Mouse (Mus musculus): ENCODE measurements around the gene Usp47. TPM values are rescaled to one million over a fixed set of nuclear protein-coding genes. Genes with fewer than 3 reads are reported as not detected.

Gene Usp47
- total and polyA plus RNA-seq, 3 experiments, result 15.7 to 90.2 (median 78.0) TPM

- Histone ChIP-seq H3K4me1 (ENCODE audit: control insufficient read depth, insufficient read depth, low read length) (peaks cover 9% of the 10 kb centered on the region), H3K79me2 (replicated peaks; ENCODE audit: control insufficient read depth, insufficient read depth, low read length) (peaks cover 10% of the 10 kb centered on the region), H3K27ac (peak overlapping the region; percentile 7; the same call in 1 of the 2 replicates), H3K9ac (ENCODE audit: low read depth, low read length) (no peak overlapping the region), H3K36me3 (ENCODE audit: control insufficient read depth, insufficient read depth, low read length) (peaks cover 24% of the 10 kb centered on the region), H3K4me3 (no peak overlapping the region), H3K27me3 (ENCODE audit: control insufficient read depth, insufficient read depth, low read length) (no peaks in the 10 kb centered on the region)
- DNase-seq, result no peak
- no peak for TF ChIP-seq POLR2A (IDR thresholded peaks at IDR 0.05; ENCODE audit: insufficient read depth, low read depth, low read length)
- no peak for TF ChIP-seq CTCF (IDR thresholded peaks at IDR 0.05)
- TF ChIP-seq EP300 (IDR thresholded peaks at IDR 0.05; ENCODE audit: insufficient read depth, low read depth, low read length), result no peak
- intact Hi-C loops (cut with DNase I), result no loop called here
Measured at GRCm38 (mm10) chr7:112040271-112040670, 17.0 kb downstream of the Usp47 start.

GRCm38 (mm10) chr7:112042758-112043157, 19.5 kb downstream of the Usp47 start:
- 0% methylated on average over 2 of the region's 2 CpGs for WGBS
- no peak for DNase-seq
- intact Hi-C loops (cut with DNase I), result no loop called here
- Histone ChIP-seq H3K4me1 (ENCODE audit: control insufficient read depth, insufficient read depth, low read length) (peaks cover 7% of the 10 kb centered on the region), H3K9ac (ENCODE audit: low read depth, low read length) (no peak overlapping the region), H3K4me3 (no peak overlapping the region), H3K36me3 (ENCODE audit: control insufficient read depth, insufficient read depth, low read length) (peaks cover 18% of the 10 kb centered on the region), H3K79me2 (replicated peaks; ENCODE audit: control insufficient read depth, insufficient read depth, low read length) (peaks cover 9% of the 10 kb centered on the region), H3K27me3 (ENCODE audit: control insufficient read depth, insufficient read depth, low read length) (no peaks in the 10 kb centered on the region), H3K27ac (peak overlapping the region; percentile 6; the same call in 1 of the 2 replicates)
- no peak for TF ChIP-seq CTCF (IDR thresholded peaks at IDR 0.05)
- no peak for TF ChIP-seq EP300 (IDR thresholded peaks at IDR 0.05; ENCODE audit: insufficient read depth, low read depth, low read length)
- no peak for TF ChIP-seq POLR2A (IDR thresholded peaks at IDR 0.05; ENCODE audit: insufficient read depth, low read depth, low read length)

- WGBS, result 93% methylated on average over 1 of the region's 1 CpGs
- Histone ChIP-seq H3K9ac (ENCODE audit: low read depth, low read length) (no peak overlapping the region), H3K36me3 (ENCODE audit: control insufficient read depth, insufficient read depth, low read length) (peaks cover 11% of the 10 kb centered on the region), H3K4me1 (ENCODE audit: control insufficient read depth, insufficient read depth, low read length) (peaks cover 5% of the 10 kb centered on the region), H3K4me3 (no peak overlapping the region), H3K79me2 (replicated peaks; ENCODE audit: control insufficient read depth, insufficient read depth, low read length) (peaks cover 5% of the 10 kb centered on the region), H3K27me3 (ENCODE audit: control insufficient read depth, insufficient read depth, low read length) (no peaks in the 10 kb centered on the region), H3K27ac (no peak overlapping the region)
- TF ChIP-seq EP300 (IDR thresholded peaks at IDR 0.05; ENCODE audit: insufficient read depth, low read depth, low read length) (no peak), CTCF (IDR thresholded peaks at IDR 0.05) (no peak)
- no peak for DNase-seq
- intact Hi-C loops (cut with DNase I), result no loop called here
Measured at GRCm38 (mm10) chr7:112045249-112045648, 21.9 kb downstream of the Usp47 start.

DNA sequence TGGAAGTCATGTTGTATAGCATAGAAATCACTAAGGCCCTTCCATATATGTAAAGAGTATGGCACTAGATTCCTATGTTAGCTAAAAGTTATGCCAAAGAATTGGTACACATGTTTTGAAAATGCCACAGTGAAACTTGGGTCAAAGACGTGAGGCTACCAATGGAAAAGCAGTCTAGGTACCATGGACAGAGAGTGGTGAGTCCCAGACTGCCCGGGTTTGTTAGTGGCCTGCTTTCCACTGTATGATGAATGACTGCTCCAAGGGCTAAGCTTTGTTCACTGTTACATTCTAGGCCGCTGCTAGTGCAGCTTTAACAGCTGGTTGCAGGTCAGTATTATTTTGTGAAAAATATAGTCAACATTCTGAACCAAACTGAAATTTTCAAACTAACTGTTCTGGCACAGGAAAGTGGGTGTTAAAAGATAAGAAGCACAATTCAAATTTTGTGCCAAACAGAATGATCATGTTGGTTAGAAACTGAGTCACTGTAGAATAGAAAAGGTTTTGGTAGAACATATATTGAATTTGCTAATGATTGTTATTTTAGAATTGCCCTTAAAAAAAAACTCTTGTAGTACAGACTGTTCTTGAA, 22.6 kb downstream of the Usp47 start:
- Histone ChIP-seq H3K4me3 (no peak overlapping the region), H3K4me1 (ENCODE audit: control insufficient read depth, insufficient read depth, low read length) (peaks cover 4% of the 10 kb centered on the region), H3K9ac (ENCODE audit: low read depth, low read length) (no peak overlapping the region), H3K79me2 (replicated peaks; ENCODE audit: control insufficient read depth, insufficient read depth, low read length) (peaks cover 3% of the 10 kb centered on the region), H3K27me3 (ENCODE audit: control insufficient read depth, insufficient read depth, low read length) (no peaks in the 10 kb centered on the region), H3K36me3 (ENCODE audit: control insufficient read depth, insufficient read depth, low read length) (peaks cover 10% of the 10 kb centered on the region), H3K27ac (no peak overlapping the region)
- DNase-seq, result no peak
- 55% methylated on average over 3 of the region's 3 CpGs for WGBS
- no peak for TF ChIP-seq CTCF (IDR thresholded peaks at IDR 0.05)
- no peak for TF ChIP-seq POLR2A (IDR thresholded peaks at IDR 0.05; ENCODE audit: insufficient read depth, low read depth, low read length)
- TF ChIP-seq EP300 (IDR thresholded peaks at IDR 0.05; ENCODE audit: insufficient read depth, low read depth, low read length), result no peak
- intact Hi-C loops (cut with DNase I), result no loop called here

DNA sequence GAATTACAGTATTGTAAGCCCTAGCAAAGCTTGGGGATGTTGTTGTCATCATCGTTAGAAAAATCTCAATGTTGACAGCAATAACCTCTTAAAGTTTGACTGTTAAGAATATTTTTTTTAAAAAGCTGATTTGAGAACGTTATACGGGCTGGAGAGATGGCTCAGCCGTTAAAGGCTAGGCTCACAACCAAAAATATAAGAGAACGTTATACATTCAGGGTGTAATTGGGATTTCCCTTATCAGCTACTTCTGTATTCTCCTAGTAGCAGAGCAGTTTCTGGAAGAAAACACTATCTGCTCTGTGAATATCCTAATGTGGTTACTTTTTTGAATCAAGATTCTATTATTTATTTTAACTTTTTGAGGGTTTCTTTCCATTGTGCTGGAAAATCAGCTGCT, 25.3 kb downstream of the Usp47 start:
- peaks cover 7% of the 10 kb centered on the region for H3K36me3 ChIP-seq (ENCODE audit: control insufficient read depth, insufficient read depth, low read length)
- no peak overlapping the region for H3K4me3 ChIP-seq
- intact Hi-C loops (cut with DNase I), result no loop called here
- no peak overlapping the region for H3K9ac ChIP-seq (ENCODE audit: low read depth, low read length)
- H3K4me1 ChIP-seq (ENCODE audit: control insufficient read depth, insufficient read depth, low read length), result no peaks in the 10 kb centered on the region; the same call in none of the 2 replicates
- no peak for DNase-seq
- 82% methylated on average over 5 of the region's 5 CpGs for WGBS
- no peak overlapping the region for H3K27ac ChIP-seq
- H3K27me3 ChIP-seq (ENCODE audit: control insufficient read depth, insufficient read depth, low read length), result no peaks in the 10 kb centered on the region
- TF ChIP-seq EP300 (IDR thresholded peaks at IDR 0.05; ENCODE audit: insufficient read depth, low read depth, low read length) (no peak), POLR2A (IDR thresholded peaks at IDR 0.05; ENCODE audit: insufficient read depth, low read depth, low read length) (no peak), CTCF (IDR thresholded peaks at IDR 0.05) (no peak)
- no peaks in the 10 kb centered on the region for H3K79me2 ChIP-seq (replicated peaks; ENCODE audit: control insufficient read depth, insufficient read depth, low read length)

DNA sequence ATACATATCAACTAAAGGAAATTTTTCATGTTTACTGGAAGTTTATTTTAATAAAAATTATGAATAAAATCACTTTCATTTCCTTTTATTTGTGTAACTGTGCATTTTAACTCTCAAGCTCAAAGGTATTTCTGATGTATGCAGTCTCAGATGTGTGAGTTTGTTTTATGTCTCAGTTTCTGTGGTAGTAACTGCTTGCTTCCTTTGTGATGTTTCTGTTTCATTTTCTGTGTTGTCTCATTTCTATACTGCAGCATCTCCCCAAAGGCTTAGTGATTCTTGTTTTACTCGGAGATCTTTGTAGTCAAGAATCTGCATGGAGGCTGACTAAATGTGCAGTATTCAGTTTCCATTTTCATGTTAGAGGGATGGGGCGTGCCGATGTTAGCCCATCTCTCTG, 30.4 kb downstream of the Usp47 start:
- no peak for DNase-seq
- intact Hi-C loops (cut with DNase I), result loop anchor here (2.0 kb wide), 1 partner anchor 15 kb away; no protein-coding TSS in a partner anchor
- no peaks in the 10 kb centered on the region; the same call in 1 of the 2 replicates for H3K4me1 ChIP-seq (ENCODE audit: control insufficient read depth, insufficient read depth, low read length)
- TF ChIP-seq CTCF (IDR thresholded peaks at IDR 0.05) (no peak), POLR2A (IDR thresholded peaks at IDR 0.05; ENCODE audit: insufficient read depth, low read depth, low read length) (no peak), EP300 (IDR thresholded peaks at IDR 0.05; ENCODE audit: insufficient read depth, low read depth, low read length) (no peak)
- peaks cover 2% of the 10 kb centered on the region; the same call in 1 of the 2 replicates for H3K36me3 ChIP-seq (ENCODE audit: control insufficient read depth, insufficient read depth, low read length)
- H3K4me3 ChIP-seq, result no peak overlapping the region
- H3K9ac ChIP-seq (ENCODE audit: low read depth, low read length), result no peak overlapping the region
- H3K27ac ChIP-seq, result no peak overlapping the region
- no peaks in the 10 kb centered on the region for H3K79me2 ChIP-seq (replicated peaks; ENCODE audit: control insufficient read depth, insufficient read depth, low read length)
- 83% methylated on average over 3 of the region's 3 CpGs for WGBS
- H3K27me3 ChIP-seq (ENCODE audit: control insufficient read depth, insufficient read depth, low read length), result no peaks in the 10 kb centered on the region
